Mouse (Mus musculus): Measurements from ENCODE around the gene Slc1a1. TPM values are rescaled to one million over a fixed set of nuclear protein-coding genes. Genes with fewer than 3 reads are reported as not detected.

Gene Slc1a1
- polyA plus RNA-seq, 1 experiment = 0.18 TPM

GRCm38 (mm10) chr19:28834388-28834787 is 461 bp upstream of the Slc1a1 start:
- Histone ChIP-seq H3K27me3 (ENCODE audit: control insufficient read depth, insufficient read depth, low read length) (peaks cover 5% of the 10 kb centered on the region), H3K4me1 (ENCODE audit: control insufficient read depth, insufficient read depth, insufficient read length) (peaks cover 8% of the 10 kb centered on the region; the same call in 1 of the 2 replicates), H3K4me3 (ENCODE audit: extremely low read depth, insufficient read depth, insufficient read length) (no peak overlapping the region; the same call in 1 of the 2 replicates), H3K27ac (ENCODE audit: insufficient read depth, low read length) (no peak overlapping the region), H3K36me3 (ENCODE audit: control insufficient read depth, insufficient read depth, low read length) (no peaks in the 10 kb centered on the region)
- WGBS = 19% methylated on average over 10 of the region's 10 CpGs
- DNase-seq (ENCODE audit: low read depth in 1 of 2, low spot score in 2 of 2) = no peak
- TF ChIP-seq CTCF (IDR thresholded peaks at IDR 0.05; ENCODE audit: extremely low read depth, insufficient read depth, insufficient read length, insufficient replicate concordance) (no peak), POLR2A (IDR thresholded peaks at IDR 0.05; ENCODE audit: low read depth, low read length) (no peak)

DNA sequence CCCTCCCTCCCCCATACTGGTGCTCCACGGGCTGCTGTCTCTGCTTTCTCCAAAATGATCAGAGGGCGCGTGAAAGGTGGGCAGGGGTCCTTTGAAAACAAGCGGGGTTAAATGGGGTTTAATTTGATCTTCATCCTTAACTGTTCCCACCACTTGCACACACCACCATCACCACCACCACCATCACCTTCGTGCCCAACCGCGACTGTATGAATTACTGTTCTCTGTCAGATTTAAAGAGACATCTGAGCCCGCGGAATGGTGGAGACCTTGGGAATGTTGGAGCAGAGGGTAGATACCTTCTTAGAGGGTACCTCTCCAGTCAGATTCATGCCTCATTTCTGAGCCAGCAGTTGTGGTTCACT is 633 bp downstream of the Slc1a1 start:
- WGBS = 14% methylated on average over 9 of the region's 9 CpGs
- Histone ChIP-seq H3K36me3 (ENCODE audit: control insufficient read depth, insufficient read depth, low read length) (no peaks in the 10 kb centered on the region), H3K27ac (ENCODE audit: insufficient read depth, low read length) (no peak overlapping the region), H3K4me3 (ENCODE audit: extremely low read depth, insufficient read depth, insufficient read length) (no peak overlapping the region), H3K27me3 (ENCODE audit: control insufficient read depth, insufficient read depth, low read length) (peaks cover 5% of the 10 kb centered on the region), H3K4me1 (ENCODE audit: control insufficient read depth, insufficient read depth, insufficient read length) (peaks cover 8% of the 10 kb centered on the region; the same call in 1 of the 2 replicates)
- TF ChIP-seq CTCF (IDR thresholded peaks at IDR 0.05; ENCODE audit: extremely low read depth, insufficient read depth, insufficient read length, insufficient replicate concordance) = no peak
- no peak for TF ChIP-seq POLR2A (IDR thresholded peaks at IDR 0.05; ENCODE audit: low read depth, low read length)
- DNase-seq (ENCODE audit: low read depth in 1 of 2, low spot score in 2 of 2) = no peak

DNA sequence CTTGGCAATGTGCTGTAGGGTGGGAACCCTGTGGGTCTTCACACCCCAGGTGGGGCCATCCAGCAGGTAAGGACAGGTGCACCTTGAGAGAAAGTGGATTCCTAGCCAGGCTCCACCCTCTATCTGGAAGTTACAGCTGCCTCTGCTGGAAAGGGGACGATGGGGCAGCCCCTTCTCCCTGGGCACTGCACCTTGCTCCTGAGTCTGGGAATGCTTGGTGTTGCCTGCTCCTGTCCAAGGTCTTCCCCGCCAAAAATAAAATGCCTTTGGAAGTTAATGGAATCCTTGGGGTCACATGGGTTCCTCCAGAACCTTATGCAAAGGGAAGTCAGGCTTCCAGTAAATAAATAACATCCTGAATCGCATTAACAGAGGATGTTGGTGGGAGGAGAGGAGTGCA is 1.3 kb downstream of the Slc1a1 start:
- WGBS = 68% methylated on average over 3 of the region's 3 CpGs
- no peak overlapping the region for H3K4me3 ChIP-seq (ENCODE audit: extremely low read depth, insufficient read depth, insufficient read length)
- no peaks in the 10 kb centered on the region for H3K36me3 ChIP-seq (ENCODE audit: control insufficient read depth, insufficient read depth, low read length)
- no peak overlapping the region for H3K27ac ChIP-seq (ENCODE audit: insufficient read depth, low read length)
- H3K4me1 ChIP-seq (ENCODE audit: control insufficient read depth, insufficient read depth, insufficient read length) = peaks cover 8% of the 10 kb centered on the region; the same call in 1 of the 2 replicates
- peaks cover 5% of the 10 kb centered on the region for H3K27me3 ChIP-seq (ENCODE audit: control insufficient read depth, insufficient read depth, low read length)
- DNase-seq (ENCODE audit: low read depth in 1 of 2, low spot score in 2 of 2) = no peak
- TF ChIP-seq POLR2A (IDR thresholded peaks at IDR 0.05; ENCODE audit: low read depth, low read length) (no peak), CTCF (IDR thresholded peaks at IDR 0.05; ENCODE audit: extremely low read depth, insufficient read depth, insufficient read length, insufficient replicate concordance) (no peak)

GRCm38 (mm10) chr19:28836651-28837410 is 2.0 kb downstream of the Slc1a1 start:
- no peak for DNase-seq (ENCODE audit: low read depth in 1 of 2, low spot score in 2 of 2)
- TF ChIP-seq POLR2A (IDR thresholded peaks at IDR 0.05; ENCODE audit: low read depth, low read length) (no peak), CTCF (IDR thresholded peaks at IDR 0.05; ENCODE audit: extremely low read depth, insufficient read depth, insufficient read length, insufficient replicate concordance) (no peak)
- 84% methylated on average over 11 of the region's 11 CpGs for WGBS
- Histone ChIP-seq H3K36me3 (ENCODE audit: control insufficient read depth, insufficient read depth, low read length) (no peaks in the 10 kb centered on the region), H3K4me3 (ENCODE audit: extremely low read depth, insufficient read depth, insufficient read length) (no peak overlapping the region), H3K27ac (ENCODE audit: insufficient read depth, low read length) (no peak overlapping the region), H3K4me1 (ENCODE audit: control insufficient read depth, insufficient read depth, insufficient read length) (peaks cover 8% of the 10 kb centered on the region; the same call in 1 of the 2 replicates), H3K27me3 (ENCODE audit: control insufficient read depth, insufficient read depth, low read length) (peaks cover 5% of the 10 kb centered on the region)

DNA sequence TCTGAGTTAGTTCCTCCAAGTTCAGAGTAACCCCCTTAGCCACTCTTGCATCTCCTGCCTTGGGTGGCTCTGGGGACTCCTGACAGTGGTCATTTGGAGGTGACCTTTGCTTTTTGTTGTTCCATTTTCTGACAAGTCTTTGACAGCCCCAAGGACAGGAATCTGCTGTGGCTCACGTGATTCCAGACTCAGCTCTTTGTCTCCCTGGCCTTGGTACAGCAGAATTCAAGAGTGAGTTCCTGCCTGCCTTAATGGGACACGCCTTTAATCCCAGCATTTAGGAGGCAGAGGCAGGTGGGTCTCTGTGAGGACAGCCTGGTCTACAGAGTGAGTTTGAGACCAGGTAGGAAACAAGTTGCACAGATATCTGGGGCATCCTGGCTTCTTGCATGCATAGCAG is 3.9 kb downstream of the Slc1a1 start:
- Histone ChIP-seq H3K4me1 (ENCODE audit: control insufficient read depth, insufficient read depth, insufficient read length) (peaks cover 8% of the 10 kb centered on the region; the same call in 1 of the 2 replicates), H3K27ac (ENCODE audit: insufficient read depth, low read length) (no peak overlapping the region), H3K36me3 (ENCODE audit: control insufficient read depth, insufficient read depth, low read length) (no peaks in the 10 kb centered on the region), H3K4me3 (ENCODE audit: extremely low read depth, insufficient read depth, insufficient read length) (no peak overlapping the region), H3K27me3 (ENCODE audit: control insufficient read depth, insufficient read depth, low read length) (peaks cover 5% of the 10 kb centered on the region)
- DNase-seq (ENCODE audit: low read depth in 1 of 2, low spot score in 2 of 2) = no peak
- no peak for TF ChIP-seq POLR2A (IDR thresholded peaks at IDR 0.05; ENCODE audit: low read depth, low read length)
- TF ChIP-seq CTCF (IDR thresholded peaks at IDR 0.05; ENCODE audit: extremely low read depth, insufficient read depth, insufficient read length, insufficient replicate concordance) = no peak
- 82% methylated on average over 2 of the region's 2 CpGs for WGBS

DNA sequence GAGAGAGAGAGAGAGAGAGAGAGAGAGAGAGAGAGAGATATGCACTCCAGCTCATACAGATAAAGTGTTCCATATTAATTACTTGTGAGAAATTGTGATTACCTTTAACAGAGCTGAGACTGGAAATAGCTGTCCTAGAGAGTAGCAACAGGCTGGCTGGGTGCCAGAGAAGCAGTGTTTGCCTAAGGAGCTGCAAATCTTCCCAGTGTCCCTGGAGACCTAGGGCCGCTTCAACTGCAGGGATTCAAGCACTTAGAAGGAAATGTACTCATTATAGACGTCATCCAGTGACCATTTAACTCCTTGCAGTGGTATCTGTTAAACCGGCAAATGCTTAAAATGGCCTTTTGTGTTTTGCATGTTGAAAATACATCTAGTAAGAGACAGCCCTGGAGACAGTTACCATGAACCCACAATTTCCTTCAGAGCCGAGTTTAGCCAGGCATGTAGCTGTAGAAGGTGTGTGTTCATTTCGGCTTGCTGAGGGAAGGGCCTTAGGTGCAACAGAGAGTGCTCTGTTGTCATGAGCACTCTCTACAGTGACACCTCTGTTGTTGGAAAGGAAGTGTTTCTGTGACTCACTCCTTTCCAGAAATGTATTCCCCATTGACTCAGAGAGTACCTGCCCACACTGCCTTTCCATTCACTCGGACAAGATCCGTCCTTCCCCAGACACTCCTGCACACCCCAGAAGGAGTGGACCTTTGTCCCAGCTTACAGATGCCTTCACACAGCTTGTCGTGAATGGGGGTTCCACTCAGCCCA is 10.3 kb downstream of the Slc1a1 start:
- WGBS = 79% methylated on average over 8 of the region's 8 CpGs
- no peak overlapping the region for H3K27ac ChIP-seq (ENCODE audit: insufficient read depth, low read length)
- no peaks in the 10 kb centered on the region for H3K27me3 ChIP-seq (ENCODE audit: control insufficient read depth, insufficient read depth, low read length)
- H3K4me1 ChIP-seq (ENCODE audit: control insufficient read depth, insufficient read depth, insufficient read length) = no peaks in the 10 kb centered on the region
- DNase-seq (ENCODE audit: low read depth in 1 of 2, low spot score in 2 of 2) = no peak
- H3K36me3 ChIP-seq (ENCODE audit: control insufficient read depth, insufficient read depth, low read length) = no peaks in the 10 kb centered on the region
- H3K4me3 ChIP-seq (ENCODE audit: extremely low read depth, insufficient read depth, insufficient read length) = no peak overlapping the region
- TF ChIP-seq POLR2A (IDR thresholded peaks at IDR 0.05; ENCODE audit: low read depth, low read length) (no peak), CTCF (IDR thresholded peaks at IDR 0.05; ENCODE audit: extremely low read depth, insufficient read depth, insufficient read length, insufficient replicate concordance) (no peak)
